Mouse (Mus musculus): ENCODE measurements around the gene Vav3.

Gene Vav3

DNA sequence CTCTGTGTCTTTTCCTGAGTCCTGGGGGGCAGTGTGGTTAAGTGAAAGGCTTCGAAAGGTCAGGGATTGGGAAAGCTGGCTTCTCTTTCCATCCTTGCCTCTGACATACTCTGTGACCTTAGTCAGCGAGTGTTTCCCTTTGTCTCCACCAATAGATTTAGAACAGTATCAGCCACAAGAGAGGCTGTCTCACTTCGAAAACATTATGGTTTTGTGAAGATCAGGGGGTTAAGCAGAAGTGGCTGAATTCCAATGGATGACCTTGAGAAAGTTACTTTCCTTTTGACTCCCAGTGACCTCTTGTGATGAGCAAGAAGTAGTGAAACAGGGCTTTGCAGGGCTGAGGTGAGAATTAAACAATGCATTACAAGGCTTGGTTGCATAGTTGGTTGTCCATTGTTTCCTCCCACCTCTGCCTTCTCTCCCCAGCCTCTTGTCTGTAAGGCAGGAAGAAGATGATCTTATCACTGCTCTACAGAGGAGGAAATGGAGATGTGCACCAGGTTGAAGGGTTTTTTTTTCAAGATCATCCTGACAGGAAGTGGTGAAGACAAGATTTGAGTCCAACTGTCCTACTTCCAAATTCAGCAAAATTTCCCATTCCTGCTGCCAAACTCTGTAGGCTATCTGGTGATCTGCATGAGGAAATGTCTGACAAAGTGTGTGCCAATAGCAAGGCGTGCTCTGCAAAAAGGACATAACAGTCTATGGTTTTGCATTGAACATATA is 11.7 kb downstream of the Vav3 start:
- intact Hi-C loops (cut with DNase I): no loop called here

- intact Hi-C loops (cut with DNase I): no loop called here
Observed at GRCm38 (mm10) chr3:109352690-109353089, 12.2 kb downstream of the Vav3 start.

DNA sequence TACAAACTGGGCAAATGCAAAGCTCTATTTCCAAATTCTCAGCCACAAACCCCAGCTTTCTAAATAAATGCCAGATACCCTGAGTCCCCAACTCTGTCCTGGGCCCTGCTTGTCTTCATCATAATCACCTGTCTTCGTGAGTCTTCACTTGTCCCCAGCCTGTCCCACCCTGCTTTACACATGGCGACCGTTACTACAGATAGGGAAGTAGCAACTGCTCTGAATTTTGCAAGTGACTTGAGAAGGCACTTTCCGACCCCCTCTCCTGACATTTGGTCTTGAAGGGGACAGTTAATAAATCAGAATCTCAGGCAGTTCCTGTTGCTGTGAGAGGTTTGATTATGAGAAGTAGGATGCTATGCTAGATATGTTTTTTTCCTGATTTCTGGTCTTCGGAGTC is 13.4 kb downstream of the Vav3 start:
- intact Hi-C loops (cut with DNase I): no loop called here

- intact Hi-C loops (cut with DNase I): no loop called here
Observed at GRCm38 (mm10) chr3:109355158-109355557, 14.7 kb downstream of the Vav3 start.

GRCm38 (mm10) chr3:109360746-109361145 is 20.3 kb downstream of the Vav3 start:
- intact Hi-C loops (cut with DNase I): no loop called here

DNA sequence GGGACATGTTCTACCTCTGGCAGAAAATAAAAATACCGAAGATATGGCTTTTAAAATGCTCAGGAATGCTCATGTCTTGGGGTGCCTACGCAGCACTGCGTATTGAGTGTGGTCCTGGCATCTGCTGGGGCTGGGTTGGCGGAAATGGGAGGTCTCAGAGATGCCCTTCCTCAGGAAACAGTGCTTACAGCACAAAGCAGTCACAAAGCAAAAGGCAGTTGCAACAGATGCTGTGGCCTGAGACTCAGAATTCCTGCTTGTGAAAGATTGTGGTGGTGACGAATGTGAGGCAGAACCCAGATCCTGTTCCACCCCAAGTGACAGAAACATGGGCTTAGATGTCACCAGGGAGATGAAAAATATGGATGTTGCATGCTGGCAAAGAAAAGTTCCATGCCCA is 21.4 kb downstream of the Vav3 start:
- intact Hi-C loops (cut with DNase I): no loop called here

DNA sequence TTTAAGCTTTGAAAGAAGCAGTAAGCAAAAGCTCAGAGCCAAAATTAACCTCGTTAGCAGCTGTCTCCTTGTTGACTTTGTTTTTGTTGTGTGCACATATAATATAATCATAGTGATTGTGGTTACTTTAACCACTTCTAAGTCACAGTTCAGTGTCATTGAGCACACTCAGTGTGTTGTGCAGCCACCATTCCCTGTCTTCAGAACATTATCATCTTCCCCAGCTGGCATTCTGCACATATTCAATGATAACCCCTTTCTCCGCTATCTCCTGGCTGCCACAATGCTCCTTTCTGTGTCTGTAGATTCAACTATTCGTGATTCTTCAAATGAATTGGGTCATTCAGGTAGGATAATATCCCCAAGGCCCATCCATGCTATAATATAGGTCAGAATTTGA is 21.9 kb downstream of the Vav3 start:
- intact Hi-C loops (cut with DNase I): no loop called here

DNA sequence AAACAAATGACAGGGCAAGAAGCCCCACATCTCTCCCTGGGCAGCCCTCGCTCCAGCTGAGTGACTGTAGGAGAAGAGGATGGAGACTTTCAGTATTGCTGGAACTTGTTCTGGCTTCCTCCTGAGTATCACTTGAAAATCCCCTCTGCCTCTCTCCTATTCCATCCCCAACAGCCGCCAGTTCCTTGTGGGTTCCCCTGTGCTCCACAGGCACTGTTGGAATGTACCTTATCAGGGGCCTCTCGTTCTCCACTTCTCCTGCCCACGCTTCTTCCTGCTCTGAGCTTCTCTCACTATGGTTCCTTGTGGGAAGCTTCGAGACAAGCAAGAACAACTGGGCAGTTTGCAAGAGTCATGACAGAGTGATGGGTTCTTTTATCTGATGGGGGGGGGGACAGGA is 23.1 kb downstream of the Vav3 start:
- intact Hi-C loops (cut with DNase I): no loop called here

DNA sequence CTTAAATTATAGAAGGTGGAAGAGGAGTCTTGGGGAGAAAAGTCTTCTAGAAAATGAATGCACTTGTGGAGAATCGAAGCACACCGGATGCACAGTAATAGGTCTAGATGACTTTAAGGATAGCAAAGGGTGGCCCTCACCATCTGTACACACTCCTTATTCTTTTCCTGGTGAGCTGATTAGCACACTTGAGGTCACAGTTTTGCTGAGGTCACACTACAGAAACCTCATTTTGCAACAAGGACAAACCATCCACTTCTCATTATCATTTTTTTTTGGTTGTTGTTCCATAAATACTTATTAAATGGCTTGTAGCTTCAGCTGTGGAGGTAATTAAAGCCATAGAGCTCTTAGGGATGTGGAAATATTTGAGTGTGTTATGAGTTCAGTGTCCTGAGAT is 25.4 kb downstream of the Vav3 start:
- intact Hi-C loops (cut with DNase I): no loop called here

DNA sequence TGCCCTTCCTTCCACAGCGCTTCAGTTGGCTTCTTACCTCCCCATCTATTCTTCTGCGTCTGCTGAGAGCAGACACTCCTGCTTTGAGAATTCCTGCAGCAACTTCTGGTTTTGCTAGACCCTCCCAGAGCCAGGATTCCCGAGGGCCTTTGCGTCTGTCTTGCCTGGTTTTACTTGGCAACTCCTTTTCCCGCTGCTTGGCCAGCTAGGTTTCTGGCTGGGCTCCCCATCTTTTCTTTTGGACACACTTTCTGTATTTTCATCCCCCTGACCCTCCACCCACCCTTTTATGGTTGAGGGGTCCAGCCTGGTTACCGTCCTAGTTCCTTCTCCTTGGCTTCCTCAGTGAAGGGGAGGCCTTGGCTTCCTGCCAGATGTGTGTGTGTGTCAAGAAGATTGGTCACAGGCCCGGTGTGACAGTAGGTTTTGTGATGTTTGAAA is 26.0 kb downstream of the Vav3 start:
- intact Hi-C loops (cut with DNase I): no loop called here

- intact Hi-C loops (cut with DNase I): no loop called here
Observed at GRCm38 (mm10) chr3:109368383-109369289, 28.2 kb downstream of the Vav3 start.

DNA sequence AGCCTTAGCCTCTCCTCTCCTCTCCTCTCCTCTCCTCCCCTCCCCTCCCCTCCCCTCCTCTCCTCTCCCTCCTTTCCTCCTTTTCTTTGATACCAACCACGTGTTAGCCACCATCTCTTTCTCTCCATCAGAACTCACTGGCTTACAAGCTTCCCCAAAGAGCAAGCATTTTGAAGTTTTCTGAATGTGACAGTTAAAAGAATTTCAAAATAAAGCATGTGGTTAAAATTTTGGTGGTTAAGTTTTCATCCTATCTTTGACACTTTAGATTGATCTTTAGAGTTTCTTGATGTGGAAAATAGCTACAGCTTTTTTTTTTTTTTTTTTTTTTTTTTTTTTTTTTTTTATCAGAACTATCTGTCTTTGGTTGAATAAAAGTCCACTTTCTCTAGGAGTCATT is 31.1 kb downstream of the Vav3 start:
- intact Hi-C loops (cut with DNase I): no loop called here

DNA sequence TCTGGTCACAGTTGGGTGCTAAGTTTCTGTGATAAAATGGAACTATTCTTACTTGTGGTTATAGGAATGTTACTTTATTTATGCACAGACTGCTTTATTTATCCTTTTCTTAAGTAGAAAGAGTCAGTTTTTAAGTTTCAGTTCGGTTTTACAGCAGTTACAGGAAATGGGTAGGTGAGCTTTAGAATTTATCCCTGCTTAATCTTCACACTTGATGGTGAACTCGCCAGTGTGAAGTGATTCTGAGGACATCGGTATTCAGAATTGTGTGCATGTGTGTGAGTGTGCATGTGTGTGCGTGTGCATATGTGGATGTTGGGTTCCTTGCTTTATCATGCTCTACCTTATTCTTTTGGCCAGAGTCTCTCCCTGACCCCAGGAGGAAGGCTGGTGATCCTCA is 32.2 kb downstream of the Vav3 start:
- intact Hi-C loops (cut with DNase I): no loop called here

DNA sequence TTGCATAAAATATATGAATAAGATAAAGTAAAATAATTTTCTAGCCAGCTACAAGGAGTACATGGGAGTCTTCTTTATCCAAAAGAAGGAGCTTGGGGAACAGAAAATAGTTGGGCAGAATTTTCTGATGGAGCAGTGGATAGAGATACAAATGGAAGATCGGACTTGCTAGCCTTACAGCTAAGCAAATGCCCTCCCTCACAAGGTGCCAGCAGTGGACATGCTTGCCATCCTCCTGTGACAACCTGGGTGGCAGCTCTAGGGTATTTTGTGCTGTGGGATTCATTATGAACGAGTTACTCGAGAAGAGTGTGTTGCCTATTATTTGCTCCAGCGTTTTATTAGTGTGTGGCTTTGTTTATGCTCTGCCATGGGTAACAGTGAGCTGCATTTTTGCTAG is 37.8 kb downstream of the Vav3 start:
- intact Hi-C loops (cut with DNase I): no loop called here

DNA sequence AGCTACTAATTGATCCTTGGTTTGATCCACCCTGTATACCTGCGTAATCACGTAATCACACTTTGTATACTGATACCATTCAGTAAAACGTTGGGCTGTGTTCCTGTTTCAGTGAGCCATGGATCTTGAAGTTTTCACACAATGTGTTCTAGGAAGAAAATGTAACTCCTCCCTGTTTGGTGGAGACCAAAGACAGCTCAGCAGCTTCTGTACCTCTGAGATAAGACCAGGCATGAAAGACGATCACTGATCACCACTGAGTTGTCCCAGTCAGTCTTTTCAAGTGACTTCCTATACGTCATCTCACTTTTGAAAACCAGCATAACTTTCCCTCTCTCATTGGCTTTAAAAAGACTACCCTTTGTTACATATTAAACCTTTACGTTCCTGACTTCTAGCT is 38.2 kb downstream of the Vav3 start:
- intact Hi-C loops (cut with DNase I): no loop called here

DNA sequence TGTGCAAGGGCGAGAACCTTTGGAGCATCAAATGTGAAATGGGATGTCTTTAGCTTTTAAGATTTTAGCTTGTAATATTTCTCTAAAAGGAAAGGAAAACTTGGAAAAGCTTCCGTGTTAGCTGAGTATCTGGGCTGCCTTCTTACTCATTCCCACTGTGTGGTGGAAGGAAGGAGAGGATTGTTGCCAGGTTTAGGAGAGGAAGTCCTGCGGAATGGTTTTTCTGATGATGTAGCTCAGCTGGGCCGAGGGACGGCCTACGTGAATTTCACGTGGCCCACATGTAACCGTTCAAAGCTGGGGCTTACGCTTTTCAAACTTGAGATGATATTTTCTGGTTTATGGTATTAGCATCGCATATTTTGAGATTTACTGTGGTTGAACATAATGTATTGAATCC is 48.3 kb downstream of the Vav3 start:
- intact Hi-C loops (cut with DNase I): no loop called here

DNA sequence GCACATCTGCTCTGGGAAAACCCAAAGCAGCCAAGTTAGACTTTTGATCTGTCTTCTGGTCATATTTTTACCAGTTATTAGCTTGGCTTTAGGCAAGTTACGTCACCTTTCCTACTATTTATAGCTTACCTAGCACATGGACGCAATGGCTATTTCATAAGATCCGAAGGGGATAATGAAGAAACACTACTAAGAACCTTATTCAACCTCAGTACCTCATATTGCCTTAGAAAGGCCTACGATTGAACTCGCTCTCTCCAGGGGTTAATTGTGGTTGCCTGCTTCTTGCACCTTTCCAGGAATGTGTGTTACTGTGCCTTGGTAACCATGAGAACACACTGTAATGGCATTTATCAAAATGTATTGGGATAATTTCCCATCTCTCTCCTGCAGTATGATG is 61.1 kb downstream of the Vav3 start:
- intact Hi-C loops (cut with DNase I): no loop called here

DNA sequence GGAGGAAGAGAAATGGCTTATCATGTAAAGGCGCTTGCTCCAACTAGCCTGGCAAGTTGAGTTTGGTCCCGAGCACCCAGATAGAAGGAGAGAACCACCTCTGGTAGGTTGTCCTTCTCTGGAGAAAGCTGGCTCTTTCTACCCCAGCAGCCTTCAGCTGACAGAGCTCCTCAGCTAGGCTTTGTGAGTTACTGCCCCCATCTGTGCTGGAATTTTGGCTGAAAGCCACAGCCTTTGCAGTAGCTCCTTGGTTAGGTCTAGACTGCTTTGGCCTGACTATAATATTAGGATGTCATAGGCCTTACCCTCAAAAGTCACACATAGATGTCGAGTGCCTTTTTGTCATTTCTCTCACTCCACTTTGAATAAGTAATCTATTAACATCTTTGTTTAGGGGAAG is 70.8 kb downstream of the Vav3 start:
- intact Hi-C loops (cut with DNase I): no loop called here

DNA sequence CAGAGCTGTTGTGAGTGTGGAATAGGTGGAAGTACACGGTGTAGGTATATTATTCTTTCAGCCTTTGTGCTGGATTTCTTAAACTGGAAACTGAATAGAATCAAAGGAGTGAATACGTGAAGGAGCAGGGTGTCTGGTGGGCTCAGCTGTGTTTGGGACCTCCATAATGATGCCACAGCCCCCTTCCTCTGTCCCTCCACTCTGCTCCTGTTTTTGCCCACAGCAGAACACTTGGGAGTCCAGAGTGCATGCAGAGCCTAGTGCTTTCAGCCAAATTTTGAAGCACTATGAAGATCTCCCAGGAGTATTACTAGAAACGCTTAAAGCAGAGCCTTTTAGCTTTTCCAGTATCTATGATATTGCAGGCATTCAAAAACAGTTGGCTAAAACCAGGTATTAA is 80.0 kb downstream of the Vav3 start:
- intact Hi-C loops (cut with DNase I): no loop called here

DNA sequence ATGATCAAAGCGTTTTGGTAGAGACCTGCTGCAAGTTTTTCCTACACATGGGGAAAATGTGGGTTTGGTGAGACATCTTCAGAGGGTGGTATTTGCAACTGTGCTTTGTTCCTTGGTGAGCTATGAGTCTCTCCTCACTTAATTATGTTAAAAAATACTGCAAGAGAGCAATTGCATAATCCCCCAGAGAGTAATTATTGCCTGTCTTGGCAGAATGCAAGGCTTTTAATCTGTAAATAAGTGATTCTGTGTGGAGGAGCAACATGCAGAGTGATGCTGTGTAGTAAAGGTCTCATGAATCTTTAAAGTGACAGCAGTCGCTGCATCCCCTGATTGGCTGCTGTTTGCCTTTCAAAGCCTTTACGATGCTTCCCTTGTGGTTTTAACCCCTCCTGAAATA is 80.6 kb downstream of the Vav3 start:
- intact Hi-C loops (cut with DNase I): no loop called here

- intact Hi-C loops (cut with DNase I): no loop called here
Observed at GRCm38 (mm10) chr3:109423440-109424079, 83.1 kb downstream of the Vav3 start.

GRCm38 (mm10) chr3:109431285-109431684 is 90.8 kb downstream of the Vav3 start:
- intact Hi-C loops (cut with DNase I): no loop called here
